Mouse (Mus musculus) CD8-positive naive resting alpha-beta T cell, adult 57 days (primary cell): ENCODE measurements around the gene Fbln5. TPM values are rescaled to one million over a fixed set of nuclear protein-coding genes. Genes with fewer than 3 reads are reported as not detected.

Source experiments
- total RNA-seq: library from RNA; stranded (reverse); gene quantifications from one replicate; pipeline ENCODE4 v1.2.4, GENCODE M21; 2023

Gene Fbln5
- total RNA-seq, result not detected

DNA sequence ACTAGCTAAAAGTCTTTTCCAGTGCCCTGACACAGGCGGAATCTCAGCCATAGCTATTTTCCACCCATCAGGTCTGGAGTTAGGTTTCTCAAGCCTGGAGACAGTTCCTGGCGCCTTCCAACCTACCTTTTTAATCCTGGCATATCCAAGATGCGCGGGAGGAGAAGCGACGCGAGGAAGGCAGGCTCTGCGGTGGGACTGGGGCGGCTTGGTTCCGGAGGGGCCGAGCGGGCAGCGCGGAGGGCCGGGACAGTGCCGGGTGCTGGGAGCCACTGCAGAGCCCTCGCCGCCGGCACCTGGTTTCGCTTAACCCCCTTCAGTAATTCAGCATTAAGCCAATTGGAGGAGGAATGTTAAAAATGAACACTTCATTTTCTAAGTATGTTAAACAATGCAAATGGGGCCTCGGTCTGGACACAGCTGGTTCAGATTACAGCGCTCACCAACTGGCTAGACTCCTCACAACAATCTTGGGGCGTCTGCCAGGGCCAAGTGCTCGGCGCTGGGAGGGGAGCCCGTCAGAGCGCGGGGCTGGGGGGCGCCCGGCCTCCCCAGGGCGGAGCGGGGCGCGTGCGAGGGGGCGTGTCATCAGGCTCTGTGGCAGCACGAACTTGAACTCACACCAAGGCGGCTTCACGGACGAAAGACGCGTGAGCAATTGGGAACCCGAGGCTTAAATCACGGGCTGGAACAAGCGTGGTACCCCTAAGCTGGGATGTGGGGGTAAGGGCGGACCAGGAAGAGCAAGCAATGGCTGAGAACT is at the start of gene Fbln5:
Gene Fbln5, minus strand, starts transcription at position 448 of the 763 bp plus-strand sequence.

DNA sequence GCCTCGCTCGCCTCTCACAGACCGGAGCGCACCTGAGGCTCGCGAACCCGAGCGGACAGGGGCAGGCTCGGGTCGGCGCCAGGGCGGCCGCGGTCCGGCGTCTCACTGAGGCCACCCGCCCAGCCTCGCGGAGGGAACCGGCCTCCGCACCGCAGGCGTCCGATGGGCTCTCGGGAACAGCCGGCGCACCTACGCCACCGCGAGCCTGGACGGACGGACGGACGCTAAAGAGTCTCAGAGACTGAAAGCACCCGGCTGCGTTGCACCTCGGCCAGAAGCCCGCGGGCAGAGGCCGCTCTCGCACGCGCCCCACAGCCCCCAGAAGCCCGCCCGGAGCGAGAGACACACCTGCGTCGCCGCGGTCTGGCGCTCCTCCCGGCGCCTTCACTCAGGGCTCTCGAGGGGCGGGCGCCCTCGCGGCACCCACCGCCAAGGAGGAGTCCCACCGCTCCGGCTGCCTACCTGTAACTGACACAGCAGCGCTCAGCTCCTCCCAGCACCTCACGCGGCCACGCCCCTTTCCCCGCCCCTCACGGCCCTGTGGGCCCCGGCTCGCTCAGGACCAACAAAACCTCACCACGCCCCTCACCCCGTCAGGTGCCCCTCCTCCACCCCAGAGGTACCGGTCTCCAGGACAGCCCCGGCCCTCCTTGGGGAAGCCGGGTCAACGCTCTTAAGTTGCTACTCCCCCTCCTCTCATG is 100.7 kb downstream of the Fbln5 start, which contains the start of gene Tc2n:
Gene Tc2n, minus strand, starts transcription at position 470 of the 701 bp plus-strand sequence.

Other genes with a start within 250 kb of the Fbln5 start
- gene Tc2n, start 100.5 kb downstream of the Fbln5 start, total RNA-seq, result not detected
- 77.6 TPM for gene Trip11, start 94.2 kb upstream of the Fbln5 start, total RNA-seq
- 21.2 TPM for gene Atxn3, start 139.2 kb upstream of the Fbln5 start, total RNA-seq
- 17.0 TPM for gene Cpsf2, start 156.9 kb upstream of the Fbln5 start, total RNA-seq